Mouse (Mus musculus) myocyte (in vitro differentiated cells): Measurements from ENCODE around the gene Ptprs. TPM values are rescaled to one million over a fixed set of nuclear protein-coding genes. Genes with fewer than 3 reads are reported as not detected.

Experiments used
- H3K27me3 ChIP-seq: one replicate; pipeline ENCODE4 v1.6.1; 2011; ENCODE audit not compliant: control insufficient read depth, insufficient read depth, insufficient read length
- H3K36me3 ChIP-seq: one replicate; pipeline ENCODE4 v1.6.1; 2011; ENCODE audit not compliant: control insufficient read depth, insufficient read depth
- H3K4me2 ChIP-seq: one replicate; pipeline ENCODE4 v1.6.1; 2011; ENCODE audit warnings: low read depth, control low read depth
- H3K4me3 ChIP-seq: one replicate; pipeline ENCODE4 v1.5.1; 2011; ENCODE audit warnings: mild to moderate bottlenecking, control low read depth, moderate library complexity
- H3K79me2 ChIP-seq: one replicate; pipeline ENCODE4 v1.6.1; 2011; ENCODE audit not compliant: control insufficient read depth, insufficient read depth
- H3ac ChIP-seq: one replicate; pipeline ENCODE4 v1.6.1; 2011; ENCODE audit not compliant: control insufficient read depth, insufficient read length
- CEBPB ChIP-seq: IDR thresholded peaks from 2 replicates; pipeline ENCODE4 v1.6.1; 2011; ENCODE audit warnings: mild to moderate bottlenecking, moderate library complexity; ENCODE audit not compliant: poor library complexity, insufficient read depth, severe bottlenecking
- E2F4 ChIP-seq: IDR thresholded peaks from one replicate; pipeline ENCODE4 v1.6.1; 2011; ENCODE audit warnings: mild to moderate bottlenecking, control low read depth, moderate library complexity; ENCODE audit not compliant: insufficient read depth
- MAX ChIP-seq: IDR thresholded peaks from one replicate; pipeline ENCODE4 v1.6.1; 2011; ENCODE audit warnings: low read depth, mild to moderate bottlenecking, control low read depth
- MYOD1 ChIP-seq, 3 experiments: IDR thresholded peaks; one replicate each; pipeline ENCODE4 v1.6.1; 2011; ENCODE audit warnings: control low read depth in 2 of 3, low read depth in 2 of 3, mild to moderate bottlenecking in 2 of 3, moderate library complexity in 1 of 3; ENCODE audit not compliant: insufficient read length in 2 of 3, control insufficient read depth in 1 of 3
- MYOG ChIP-seq, 3 experiments: IDR thresholded peaks; one replicate each; pipeline ENCODE4 v1.6.1; 2011; ENCODE audit warnings: control low read depth in 2 of 3, low read depth in 2 of 3, mild to moderate bottlenecking in 2 of 3; ENCODE audit not compliant: insufficient read length in 2 of 3, control insufficient read depth in 1 of 3, insufficient read depth in 1 of 3
- POLR2A ChIP-seq: IDR thresholded peaks from one replicate; pipeline ENCODE4 v1.6.1; 2011; ENCODE audit warnings: low read depth, mild to moderate bottlenecking, control low read depth, moderate library complexity; ENCODE audit not compliant: insufficient read length
- POLR2AphosphoS2 ChIP-seq: IDR thresholded peaks from one replicate; pipeline ENCODE4 v1.6.1; 2011; ENCODE audit warnings: low read depth, control low read depth; ENCODE audit not compliant: insufficient read length
- REST ChIP-seq: IDR thresholded peaks from one replicate; pipeline ENCODE4 v1.6.1; 2011; ENCODE audit warnings: mild to moderate bottlenecking, control low read depth, moderate library complexity; ENCODE audit not compliant: insufficient read depth, insufficient read length
- SRF ChIP-seq: IDR thresholded peaks from one replicate; pipeline ENCODE4 v1.6.1; 2011; ENCODE audit warnings: low read depth; ENCODE audit not compliant: control insufficient read depth, insufficient read length
- TCF12 ChIP-seq: IDR thresholded peaks from one replicate; pipeline ENCODE4 v1.6.1; 2011; ENCODE audit warnings: mild to moderate bottlenecking, control low read depth; ENCODE audit not compliant: poor library complexity, insufficient read depth, severe bottlenecking
- TCF3 ChIP-seq: IDR thresholded peaks from one replicate; pipeline ENCODE4 v1.6.1; 2011; ENCODE audit warnings: low read depth, control low read depth; ENCODE audit not compliant: insufficient read length
- USF1 ChIP-seq: IDR thresholded peaks from one replicate; pipeline ENCODE4 v1.6.1; 2011; ENCODE audit warnings: low read depth, mild to moderate bottlenecking, control low read depth, moderate library complexity
- polyA plus RNA-seq: library from polyadenylated mRNA; unstranded; fragments of >200 nt; fragmentation: generic; extraction: Trizol; gene quantifications from one replicate; pipeline ENCODE4 v1.2.1, GENCODE M21; 2012; ENCODE audit warnings: missing spikeins

Ptprs gene
- polyA plus RNA-seq, 1 experiment = 116 TPM

DNA sequence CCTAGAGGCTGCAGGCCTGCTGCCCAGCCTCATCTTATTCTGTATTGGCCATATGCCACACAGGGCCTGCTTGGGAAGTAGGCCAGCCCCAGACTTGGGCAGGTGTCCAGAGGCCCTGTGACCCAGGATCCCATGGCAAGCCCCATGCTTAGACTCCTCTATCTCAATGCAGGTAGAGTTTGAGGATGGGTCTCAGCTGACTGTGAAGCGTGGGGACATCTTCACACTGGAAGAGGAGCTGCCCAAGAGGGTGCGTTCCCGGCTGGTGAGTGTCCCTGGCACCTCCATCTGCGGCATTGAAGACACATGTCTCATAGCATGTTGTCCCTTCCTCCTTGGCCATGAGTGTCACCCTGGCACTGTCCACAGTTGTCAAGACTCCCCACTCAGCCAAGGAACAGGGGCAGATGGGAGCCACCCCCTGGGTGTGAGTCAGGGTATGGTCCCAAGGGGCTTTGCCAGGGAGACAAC lies 75.2 kb downstream of the Ptprs start:
- Histone ChIP-seq H3K36me3 (no peaks in the 10 kb centered on the region), H3K27me3 (no peaks in the 10 kb centered on the region), H3K4me3 (no peak overlapping the region), H3K79me2 (no peaks in the 10 kb centered on the region), H3ac (no peak overlapping the region), H3K4me2 (no peak overlapping the region)
- TF ChIP-seq SRF (no peak), E2F4 (no peak), TCF3 (no peak), POLR2AphosphoS2 (no peak), REST (no peak), USF1 (no peak), CEBPB (no peak), MYOG (IDR thresholded peaks at IDR 0.05; ENCODE audit: control insufficient read depth in 1 of 3, insufficient read depth in 1 of 3, insufficient read length in 2 of 3, low read depth in 2 of 3) (no peak), POLR2A (no peak), TCF12 (no peak), MAX (no peak), MYOD1 (IDR thresholded peaks at IDR 0.05; ENCODE audit: control insufficient read depth in 1 of 3, insufficient read length in 2 of 3, low read depth in 2 of 3) (no peak)

DNA sequence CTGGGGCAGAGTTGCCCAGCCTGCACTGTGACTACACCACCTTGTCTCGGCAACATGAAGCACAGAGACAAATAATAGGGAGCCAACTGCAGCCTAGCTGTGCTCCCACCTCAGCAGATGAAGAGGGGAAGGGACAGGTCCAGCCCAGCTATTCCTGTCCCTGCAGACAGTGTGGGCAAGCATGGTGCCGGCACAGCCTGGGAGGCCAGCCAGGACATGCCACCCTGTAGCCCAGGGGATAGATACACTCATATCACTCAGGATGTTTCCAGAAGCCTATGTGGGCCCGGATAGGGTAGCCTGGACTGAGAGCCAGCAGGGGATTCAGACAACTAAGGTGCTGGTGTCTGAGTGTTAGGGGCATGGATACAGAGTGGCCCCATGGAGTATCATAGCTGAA lies 76.1 kb downstream of the Ptprs start:
- Histone ChIP-seq H3ac (no peak overlapping the region), H3K4me2 (no peak overlapping the region), H3K27me3 (no peaks in the 10 kb centered on the region), H3K36me3 (peaks cover 3% of the 10 kb centered on the region), H3K79me2 (no peaks in the 10 kb centered on the region), H3K4me3 (no peak overlapping the region)
- no peak for TF ChIP-seq USF1
- TF ChIP-seq TCF3 = no peak
- TF ChIP-seq MYOD1 (IDR thresholded peaks at IDR 0.05; ENCODE audit: control insufficient read depth in 1 of 3, insufficient read length in 2 of 3, low read depth in 2 of 3) = no peak
- TF ChIP-seq POLR2A = no peak
- no peak for TF ChIP-seq MYOG (IDR thresholded peaks at IDR 0.05; ENCODE audit: control insufficient read depth in 1 of 3, insufficient read depth in 1 of 3, insufficient read length in 2 of 3, low read depth in 2 of 3)
- TF ChIP-seq E2F4 = no peak
- no peak for TF ChIP-seq SRF
- TF ChIP-seq MAX = no peak

DNA sequence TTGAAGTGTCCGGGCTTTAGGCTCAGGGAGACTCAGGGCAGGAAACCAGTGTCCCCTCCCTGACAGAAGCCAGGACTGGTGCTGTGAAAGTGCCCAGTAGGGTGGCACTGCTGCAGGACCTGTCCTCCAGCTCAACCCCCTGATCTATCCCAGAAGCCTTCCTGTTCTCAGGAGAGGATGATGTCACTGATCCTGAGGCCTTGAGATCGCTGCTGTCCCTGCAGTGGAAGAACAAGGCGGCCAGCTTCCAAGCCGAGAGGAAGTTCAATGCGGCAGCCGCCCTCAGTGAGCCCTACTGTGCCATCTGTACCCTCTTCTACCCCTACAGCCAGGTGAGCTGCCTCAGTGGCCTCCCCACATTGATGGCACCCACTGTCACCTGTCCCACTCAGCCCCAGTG lies 80.2 kb downstream of the Ptprs start:
- Histone ChIP-seq H3K27me3 (no peaks in the 10 kb centered on the region), H3K79me2 (no peaks in the 10 kb centered on the region), H3K4me3 (no peak overlapping the region), H3K4me2 (no peak overlapping the region), H3ac (no peak overlapping the region), H3K36me3 (peaks cover 3% of the 10 kb centered on the region)
- TF ChIP-seq POLR2A = no peak
- no peak for TF ChIP-seq REST
- no peak for TF ChIP-seq TCF3
- no peak for TF ChIP-seq MYOD1 (IDR thresholded peaks at IDR 0.05; ENCODE audit: control insufficient read depth in 1 of 3, insufficient read length in 2 of 3, low read depth in 2 of 3)
- TF ChIP-seq POLR2AphosphoS2 = no peak
- TF ChIP-seq CEBPB = no peak
- no peak for TF ChIP-seq MYOG (IDR thresholded peaks at IDR 0.05; ENCODE audit: control insufficient read depth in 1 of 3, insufficient read depth in 1 of 3, insufficient read length in 2 of 3, low read depth in 2 of 3)
- no peak for TF ChIP-seq USF1
- no peak for TF ChIP-seq MAX
- no peak for TF ChIP-seq E2F4

DNA sequence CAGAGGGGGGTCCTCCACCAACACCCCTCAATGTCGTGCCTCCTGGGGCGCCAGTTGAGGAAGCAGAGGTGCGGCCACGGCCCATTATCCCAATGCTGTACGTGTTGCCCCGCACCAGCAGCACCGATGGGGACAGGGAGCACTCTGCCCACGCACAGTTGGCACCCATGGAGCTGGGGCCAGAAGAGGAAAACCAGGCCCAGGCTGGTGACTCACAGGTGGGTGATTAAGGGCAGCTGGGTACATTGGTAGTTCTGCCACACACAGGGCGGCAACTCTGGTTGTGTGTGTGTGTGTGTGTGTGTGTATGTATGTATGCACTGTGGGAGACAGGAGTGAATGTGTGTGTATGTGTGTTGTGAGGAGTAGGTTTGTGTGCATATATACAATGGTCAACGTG lies 82.4 kb downstream of the Ptprs start:
- Histone ChIP-seq H3K27me3 (no peaks in the 10 kb centered on the region), H3K36me3 (peaks cover 6% of the 10 kb centered on the region)

DNA sequence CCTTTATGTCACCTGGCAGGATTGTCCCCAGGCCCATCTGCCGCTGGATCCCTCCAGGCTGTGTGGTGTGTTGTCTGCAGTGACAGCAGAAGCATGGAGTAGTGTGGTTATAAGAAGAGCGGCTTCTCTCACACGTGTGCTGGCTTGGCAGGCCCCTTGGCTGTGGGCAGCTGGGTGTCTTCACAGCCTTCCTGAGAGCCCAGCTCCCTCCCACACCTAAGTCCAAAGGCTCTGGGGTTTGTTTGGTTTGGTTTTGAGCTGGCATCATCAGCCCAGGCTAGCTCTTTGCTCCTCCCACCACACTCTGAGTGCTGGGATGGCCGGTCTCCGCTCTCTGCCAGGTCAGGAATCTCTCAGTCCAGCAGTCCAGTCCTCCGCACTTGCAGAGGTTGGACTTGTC lies 83.0 kb downstream of the Ptprs start:
- no peak overlapping the region for H3K4me2 ChIP-seq
- TF ChIP-seq MYOD1 (IDR thresholded peaks at IDR 0.05; ENCODE audit: control insufficient read depth in 1 of 3, insufficient read length in 2 of 3, low read depth in 2 of 3) (no peak), POLR2A (no peak), E2F4 (no peak), MYOG (IDR thresholded peaks at IDR 0.05; ENCODE audit: control insufficient read depth in 1 of 3, insufficient read depth in 1 of 3, insufficient read length in 2 of 3, low read depth in 2 of 3) (no peak), REST (no peak), USF1 (no peak), TCF3 (no peak), SRF (no peak), TCF12 (no peak), MAX (no peak), POLR2AphosphoS2 (no peak), CEBPB (no peak)
- H3K4me3 ChIP-seq = no peak overlapping the region
- H3K36me3 ChIP-seq = peaks cover 6% of the 10 kb centered on the region
- H3ac ChIP-seq = no peak overlapping the region
- H3K79me2 ChIP-seq = no peaks in the 10 kb centered on the region
- no peaks in the 10 kb centered on the region for H3K27me3 ChIP-seq

More for the DNA sequence above, 82.4 kb downstream of the Ptprs start:
- Histone ChIP-seq H3ac (no peak overlapping the region), H3K79me2 (no peaks in the 10 kb centered on the region), H3K4me3 (no peak overlapping the region), H3K4me2 (no peak overlapping the region)
- no peak for TF ChIP-seq SRF
- TF ChIP-seq MYOG (IDR thresholded peaks at IDR 0.05; ENCODE audit: control insufficient read depth in 1 of 3, insufficient read depth in 1 of 3, insufficient read length in 2 of 3, low read depth in 2 of 3) = peak in 2 of 3 experiments; percentile 24 to 75
- peak in 2 of 3 experiments; percentile 22 to 84 for TF ChIP-seq MYOD1 (IDR thresholded peaks at IDR 0.05; ENCODE audit: control insufficient read depth in 1 of 3, insufficient read length in 2 of 3, low read depth in 2 of 3)
